Mouse (Mus musculus) CH12.LX (cell line): ENCODE results near the gene Mprip.
A peak's percentile ranks its signal among the peaks of the same experiment; 100 is the strongest.

Source experiments
- CTCF ChIP-seq, 2 experiments: IDR thresholded peaks in 1 of 2; conservative IDR thresholded peaks in 1 of 2; 2 replicates each; pipeline ENCODE4 v1.5.1; 2011 to 2012; ENCODE audit warnings: low read depth in 2 of 2, low read length in 2 of 2, improper control_type of control experiment in 1 of 2, inconsistent platforms in 1 of 2, mild to moderate bottlenecking in 1 of 2, moderate library complexity in 1 of 2
- E2F4 ChIP-seq: IDR thresholded peaks from 2 replicates; pipeline ENCODE4 v1.6.1; 2011; ENCODE audit warnings: low read depth, low read length, improper control_type of control experiment; ENCODE audit not compliant: insufficient replicate concordance
- EP300 ChIP-seq: IDR thresholded peaks from 2 replicates; pipeline ENCODE4 v1.6.1; 2011; ENCODE audit warnings: low read length, improper control_type of control experiment
- GABPA ChIP-seq: IDR thresholded peaks from 2 replicates; pipeline ENCODE4 v1.6.1; 2012; ENCODE audit warnings: low read depth, low read length, improper control_type of control experiment, inconsistent platforms; ENCODE audit not compliant: insufficient replicate concordance
- HCFC1 ChIP-seq: IDR thresholded peaks from 2 replicates; pipeline ENCODE4 v1.6.1; 2012; ENCODE audit warnings: low read depth, mild to moderate bottlenecking, inconsistent platforms, low read length, improper control_type of control experiment
- JUN ChIP-seq: IDR thresholded peaks from 2 replicates; pipeline ENCODE4 v1.6.1; 2011; ENCODE audit warnings: low read depth, mild to moderate bottlenecking, low read length, improper control_type of control experiment, moderate library complexity; ENCODE audit not compliant: insufficient read depth
- MAFK ChIP-seq: IDR thresholded peaks from 2 replicates; pipeline ENCODE4 v1.6.1; 2011; ENCODE audit warnings: low read length, improper control_type of control experiment; ENCODE audit not compliant: insufficient replicate concordance
- MAX ChIP-seq: IDR thresholded peaks from 2 replicates; pipeline ENCODE4 v1.6.1; 2011; ENCODE audit warnings: low read length, improper control_type of control experiment
- POLR2A ChIP-seq: IDR thresholded peaks from 2 replicates; pipeline ENCODE4 v1.6.1; 2011; ENCODE audit warnings: low read depth, mild to moderate bottlenecking, improper control_type of control experiment, low read length
- POLR2AphosphoS2 ChIP-seq: IDR thresholded peaks from 2 replicates; pipeline ENCODE4 v1.6.1; 2011; ENCODE audit warnings: low read depth, low read length, improper control_type of control experiment
- SIN3A ChIP-seq: IDR thresholded peaks from 2 replicates; pipeline ENCODE4 v1.6.1; 2012; ENCODE audit warnings: low read length, improper control_type of control experiment, inconsistent platforms
- TCF12 ChIP-seq: IDR thresholded peaks from 2 replicates; pipeline ENCODE4 v1.6.1; 2014; ENCODE audit warnings: low read depth, mild to moderate bottlenecking, inconsistent platforms, low read length, improper control_type of control experiment
- ZNF384 ChIP-seq: IDR thresholded peaks from 2 replicates; pipeline ENCODE4 v1.6.1; 2012; ENCODE audit warnings: low read depth, low read length, improper control_type of control experiment, inconsistent platforms

DNA sequence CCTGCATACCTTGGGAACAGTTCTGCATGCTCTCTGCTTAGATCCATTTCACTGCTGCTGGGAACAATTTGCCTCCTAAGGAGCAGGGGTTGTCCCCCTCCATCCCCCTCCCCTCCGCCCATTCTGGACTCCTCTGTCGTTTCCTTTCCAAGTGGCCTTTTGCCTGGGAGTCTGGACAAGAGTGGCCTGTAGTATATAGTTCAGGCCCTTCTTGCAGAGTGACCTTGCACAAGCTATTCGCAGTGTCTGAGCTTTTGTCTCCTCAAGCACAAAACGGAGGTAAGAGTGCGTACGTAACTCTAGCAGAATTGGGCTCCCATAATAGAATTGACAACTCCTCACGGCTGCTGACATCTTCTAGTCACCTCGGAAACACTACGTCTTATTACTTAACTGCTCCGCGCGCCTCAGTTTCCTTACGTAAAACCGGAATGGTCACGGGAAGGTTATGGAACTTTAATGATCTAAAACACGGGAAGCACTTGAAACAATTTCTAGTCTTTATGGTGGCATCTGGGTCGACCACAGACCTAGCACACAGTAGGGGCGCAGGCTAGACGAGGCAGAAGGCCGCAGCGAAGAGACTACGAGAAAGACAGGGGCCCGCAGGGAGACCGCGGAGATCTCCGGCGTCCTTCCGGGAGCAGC is 620 bp downstream of the Mprip start:
- TF ChIP-seq SIN3A: peak; percentile 24; the same call in 1 of the 2 replicates
- no peak for TF ChIP-seq POLR2A
- no peak for TF ChIP-seq TCF12
- TF ChIP-seq GABPA: no peak
- TF ChIP-seq POLR2AphosphoS2: no peak
- TF ChIP-seq MAFK: no peak
- TF ChIP-seq E2F4: no peak
- TF ChIP-seq CTCF (conservative IDR thresholded peaks at IDR 0.05 in 1 of 2, IDR thresholded peaks at IDR 0.05 in 1 of 2; ENCODE audit: low read depth in 2 of 2, low read length in 2 of 2): no peak
- TF ChIP-seq MAX: no peak; the same call in 1 of the 2 replicates
- no peak for TF ChIP-seq HCFC1
- TF ChIP-seq JUN: no peak
- no peak for TF ChIP-seq ZNF384
- no peak for TF ChIP-seq EP300
